Mouse (Mus musculus) ES-E14 (cell line): ENCODE measurements around the gene Adamts20.

Experiments
- CHD2 ChIP-seq: IDR thresholded peaks from 2 replicates; pipeline ENCODE4 v1.6.1; 2014; ENCODE audit warnings: mild to moderate bottlenecking, low read depth, low read length, inconsistent platforms
- HCFC1 ChIP-seq: IDR thresholded peaks from 2 replicates; pipeline ENCODE4 v1.6.1; 2012; ENCODE audit warnings: low read length, inconsistent platforms, borderline replicate concordance; ENCODE audit not compliant: insufficient read depth
- MAFK ChIP-seq: IDR thresholded peaks from 2 replicates; pipeline ENCODE4 v1.6.1; 2014; ENCODE audit warnings: mild to moderate bottlenecking, low read depth, low read length, inconsistent platforms; ENCODE audit not compliant: insufficient read depth
- ZC3H11A ChIP-seq: IDR thresholded peaks from 2 replicates; pipeline ENCODE4 v1.6.1; 2012; ENCODE audit warnings: low read depth, mild to moderate bottlenecking, inconsistent platforms, low read length, borderline replicate concordance
- ZNF384 ChIP-seq: IDR thresholded peaks from 2 replicates; pipeline ENCODE4 v1.6.1; 2012; ENCODE audit warnings: low read depth, low read length, inconsistent platforms

- no peak for TF ChIP-seq ZNF384
- no peak for TF ChIP-seq MAFK
- no peak for TF ChIP-seq CHD2
- no peak for TF ChIP-seq ZC3H11A
- TF ChIP-seq HCFC1 = no peak
These were observed 13.6 kb downstream of the Adamts20 start for GRCm38 (mm10) chr15:94451600-94451999.
